Mouse (Mus musculus) C2C12 (cell line): ENCODE measurements around the gene Srek1ip1. TPM values are rescaled to one million over a fixed set of nuclear protein-coding genes. Genes with fewer than 3 reads are reported as not detected.

Source experiments
- H3K27me3 ChIP-seq: one replicate; pipeline ENCODE4 v1.6.1; 2011; ENCODE audit not compliant: control insufficient read depth, insufficient read depth, insufficient read length
- H3K36me3 ChIP-seq: one replicate; pipeline ENCODE4 v1.6.1; 2011; ENCODE audit not compliant: control insufficient read depth, insufficient read depth
- H3K4me3 ChIP-seq: one replicate; pipeline ENCODE4 v1.5.1; 2011; ENCODE audit warnings: mild to moderate bottlenecking, control low read depth; ENCODE audit not compliant: poor library complexity, insufficient read depth, severe bottlenecking
- H3K79me2 ChIP-seq: one replicate; pipeline ENCODE4 v1.6.1; 2011; ENCODE audit not compliant: control insufficient read depth, insufficient read depth
- H3K79me3 ChIP-seq: one replicate; pipeline ENCODE4 v1.6.1; 2011; ENCODE audit warnings: low read depth, control low read depth
- H3ac ChIP-seq: one replicate; pipeline ENCODE3; 2011; ENCODE audit warnings: low read depth; ENCODE audit not compliant: control insufficient read depth, insufficient read length
- CEBPB ChIP-seq: IDR thresholded peaks from one replicate; pipeline ENCODE4 v1.6.1; 2011; ENCODE audit warnings: low read depth, mild to moderate bottlenecking, control low read depth, moderate library complexity
- CTCF ChIP-seq: IDR thresholded peaks from one replicate; pipeline ENCODE4 v1.5.1; 2011; ENCODE audit not compliant: control insufficient read depth, insufficient read depth, insufficient read length
- FOSL1 ChIP-seq: IDR thresholded peaks from one replicate; pipeline ENCODE4 v1.8.0; 2011; ENCODE audit warnings: mild to moderate bottlenecking, low read length; ENCODE audit not compliant: poor library complexity, insufficient read depth, severe bottlenecking
- MAX ChIP-seq: IDR thresholded peaks from one replicate; pipeline ENCODE4 v1.6.1; 2011; ENCODE audit warnings: mild to moderate bottlenecking, control low read depth
- MYOD1 ChIP-seq: IDR thresholded peaks from one replicate; pipeline ENCODE4 v1.6.1; 2011; ENCODE audit warnings: low read depth; ENCODE audit not compliant: control insufficient read depth, insufficient read length
- MYOG ChIP-seq: IDR thresholded peaks from one replicate; pipeline ENCODE4 v1.6.1; 2011; ENCODE audit not compliant: control insufficient read depth, insufficient read length; ENCODE audit errors: extremely low read depth
- USF1 ChIP-seq: IDR thresholded peaks from one replicate; pipeline ENCODE4 v1.6.1; 2011; ENCODE audit warnings: low read depth, mild to moderate bottlenecking, control low read depth, moderate library complexity
- polyA plus RNA-seq: library from polyadenylated mRNA; unstranded; fragments of >200 nt; fragmentation: generic; extraction: Trizol; gene quantifications from one replicate; pipeline ENCODE4 v1.2.1, GENCODE M21; 2012; ENCODE audit warnings: missing spikeins

Srek1ip1 gene
- polyA plus RNA-seq, 1 experiment = 6.9 TPM

- no peak overlapping the region for H3ac ChIP-seq
- no peak overlapping the region for H3K4me3 ChIP-seq
- H3K79me2 ChIP-seq = no peaks in the 10 kb centered on the region
- no peaks in the 10 kb centered on the region for H3K79me3 ChIP-seq
- no peaks in the 10 kb centered on the region for H3K27me3 ChIP-seq
- H3K36me3 ChIP-seq = peaks cover 5% of the 10 kb centered on the region
- TF ChIP-seq USF1 (no peak), MAX (no peak), MYOG (no peak), MYOD1 (no peak), CEBPB (no peak), FOSL1 (no peak), CTCF (no peak)
Observed at GRCm38 (mm10) chr13:104843295-104844089, 51.2 kb downstream of the Srek1ip1 start.

GRCm38 (mm10) chr13:104853645-104854044 is 61.4 kb downstream of the Srek1ip1 start:
- no peak for TF ChIP-seq MYOD1
- no peak for TF ChIP-seq FOSL1
- TF ChIP-seq USF1 = no peak
- no peak for TF ChIP-seq MAX
- TF ChIP-seq CEBPB = no peak
- TF ChIP-seq CTCF = no peak
- no peak for TF ChIP-seq MYOG
- no peaks in the 10 kb centered on the region for H3K36me3 ChIP-seq
- H3K79me3 ChIP-seq = no peaks in the 10 kb centered on the region
- no peak overlapping the region for H3K4me3 ChIP-seq
- H3K27me3 ChIP-seq = peaks cover 11% of the 10 kb centered on the region
- H3K79me2 ChIP-seq = no peaks in the 10 kb centered on the region
- H3ac ChIP-seq = no peak overlapping the region

- Histone ChIP-seq H3K27me3 (peaks cover 8% of the 10 kb centered on the region), H3K4me3 (no peak within 1 kb of the TSS), H3K79me2 (no peaks in the 10 kb centered on the region), H3K36me3 (no peaks in the 10 kb centered on the region), H3K79me3 (no peaks in the 10 kb centered on the region), H3ac (no peak within 1 kb of the TSS)
- TF ChIP-seq USF1 = no peak
- TF ChIP-seq MAX = no peak
- TF ChIP-seq MYOG = no peak
- TF ChIP-seq FOSL1 = no peak
- no peak for TF ChIP-seq MYOD1
- no peak for TF ChIP-seq CTCF
- TF ChIP-seq CEBPB = no peak
Observed at GRCm38 (mm10) chr13:104863127-104863979, 71.1 kb downstream of the Srek1ip1 start, which contains the start of gene Shisal2b. Shisal2b (minus strand) TSS chr13:104863893.

GRCm38 (mm10) chr13:104866726-104867125 is 74.4 kb downstream of the Srek1ip1 start:
- no peak overlapping the region for H3K4me3 ChIP-seq
- H3ac ChIP-seq = no peak overlapping the region
- peaks cover 5% of the 10 kb centered on the region for H3K27me3 ChIP-seq
- no peaks in the 10 kb centered on the region for H3K79me2 ChIP-seq
- H3K79me3 ChIP-seq = no peaks in the 10 kb centered on the region
- TF ChIP-seq MAX = no peak
- no peaks in the 10 kb centered on the region for H3K36me3 ChIP-seq

GRCm38 (mm10) chr13:104869907-104870306 is 77.6 kb downstream of the Srek1ip1 start:
- Histone ChIP-seq H3K36me3 (no peaks in the 10 kb centered on the region), H3K4me3 (no peak overlapping the region), H3K79me2 (no peaks in the 10 kb centered on the region), H3K27me3 (no peaks in the 10 kb centered on the region), H3K79me3 (no peaks in the 10 kb centered on the region), H3ac (no peak overlapping the region)
- TF ChIP-seq MYOD1 (no peak), MAX (no peak), FOSL1 (no peak), MYOG (no peak), USF1 (no peak), CTCF (no peak), CEBPB (no peak)

- Histone ChIP-seq H3K36me3 (no peaks in the 10 kb centered on the region), H3ac (no peak overlapping the region), H3K4me3 (no peak overlapping the region), H3K79me2 (no peaks in the 10 kb centered on the region), H3K27me3 (peaks cover 4% of the 10 kb centered on the region), H3K79me3 (no peaks in the 10 kb centered on the region)
- no peak for TF ChIP-seq CEBPB
- TF ChIP-seq MAX = no peak
- TF ChIP-seq USF1 = no peak
- TF ChIP-seq CTCF = no peak
- TF ChIP-seq MYOD1 = no peak
- TF ChIP-seq FOSL1 = no peak
- no peak for TF ChIP-seq MYOG
Observed at GRCm38 (mm10) chr13:104878508-104878907, 86.2 kb downstream of the Srek1ip1 start.
